Mouse (Mus musculus): ENCODE data around the gene Plcb1.
A peak's percentile ranks its signal among the peaks of the same experiment; 100 is the strongest.

The Plcb1 gene

DNA sequence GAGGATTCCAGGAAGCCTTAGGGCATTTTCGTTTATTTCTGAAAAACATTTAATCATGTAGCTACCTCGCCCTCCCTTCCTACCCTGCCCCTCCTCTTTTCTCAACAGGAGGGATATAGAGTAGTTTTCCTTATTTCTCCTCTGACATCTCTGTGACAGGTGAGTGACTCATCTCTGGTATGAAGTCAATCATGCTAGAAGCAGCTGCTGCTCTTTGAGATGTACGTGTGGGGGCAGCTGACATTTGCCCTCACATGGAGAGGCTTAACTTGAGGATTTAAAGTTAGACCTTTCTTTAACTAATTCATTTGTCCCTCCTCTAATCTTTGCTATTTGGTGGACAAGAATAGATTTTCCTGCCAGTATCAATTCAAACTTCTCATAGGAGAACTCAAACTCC is 608.8 kb downstream of the Plcb1 start:
- DNase-seq (ENCODE audit: extremely low read depth, insufficient read length, low spot score), result no peak

- DNase-seq (ENCODE audit: extremely low read depth, insufficient read length, low spot score), result no peak
These were observed 610.5 kb downstream of the Plcb1 start for GRCm38 (mm10) chr2:135396375-135396774.

DNA sequence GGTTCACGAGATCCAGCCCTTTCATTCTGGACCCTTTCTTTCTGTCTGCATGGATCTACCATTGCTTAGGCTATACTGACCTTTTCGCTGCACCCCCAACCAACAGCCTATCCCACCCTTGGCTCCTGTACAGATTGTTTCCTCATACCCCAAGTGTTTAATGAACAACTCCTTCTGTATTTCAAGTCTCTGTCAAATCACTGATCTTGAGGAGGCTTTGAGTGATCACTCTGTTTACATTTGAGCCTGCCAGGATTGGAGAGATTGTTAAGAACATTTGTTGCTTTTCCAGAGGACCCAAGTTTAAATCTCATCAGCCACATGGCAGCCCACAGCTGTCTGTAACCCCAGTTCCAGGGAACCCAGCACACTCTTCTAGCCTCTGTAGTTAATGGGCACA is 612.1 kb downstream of the Plcb1 start:
- no peak for DNase-seq (ENCODE audit: extremely low read depth, insufficient read length, low spot score)

DNA sequence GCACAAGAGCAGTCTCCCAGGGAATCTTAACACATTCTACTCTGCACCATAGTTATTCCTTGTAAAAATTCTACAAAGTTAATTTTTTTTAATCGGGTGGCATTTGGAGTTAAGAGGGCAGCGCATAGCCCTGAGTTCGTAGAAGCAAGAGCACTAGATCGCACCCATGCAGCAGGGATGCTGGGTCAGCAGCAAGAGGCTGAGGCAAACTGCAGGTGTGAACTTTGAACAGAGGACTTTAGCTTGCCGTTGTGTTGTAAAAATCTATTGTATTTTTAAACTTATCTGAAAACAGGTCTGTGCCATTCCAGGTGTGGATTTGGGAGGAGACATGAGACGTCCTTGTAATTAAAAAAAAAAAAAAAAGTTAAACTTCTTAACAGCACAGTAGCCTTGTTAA is 613.9 kb downstream of the Plcb1 start:
- no peak for DNase-seq (ENCODE audit: extremely low read depth, insufficient read length, low spot score)

DNA sequence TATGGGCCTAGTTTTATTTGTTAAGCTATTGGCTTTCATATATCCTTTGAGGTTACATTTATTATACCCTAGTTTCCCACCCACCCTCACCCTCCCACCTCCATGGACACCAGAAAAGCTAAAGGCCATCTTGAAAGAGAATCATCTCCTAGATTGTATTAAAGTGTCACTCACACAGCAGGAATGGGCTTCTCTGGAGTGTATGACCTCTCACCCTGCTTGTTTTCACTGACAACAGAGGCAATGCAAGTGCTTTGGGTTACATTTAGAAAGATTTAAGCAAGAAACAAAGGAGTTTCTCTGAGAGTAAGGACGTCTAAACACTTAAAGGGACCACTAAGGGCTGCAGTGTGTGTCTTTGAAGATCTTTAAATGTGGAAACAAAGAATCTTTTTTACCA is 617.0 kb downstream of the Plcb1 start:
- DNase-seq (ENCODE audit: extremely low read depth, insufficient read length, low spot score), result no peak

DNA sequence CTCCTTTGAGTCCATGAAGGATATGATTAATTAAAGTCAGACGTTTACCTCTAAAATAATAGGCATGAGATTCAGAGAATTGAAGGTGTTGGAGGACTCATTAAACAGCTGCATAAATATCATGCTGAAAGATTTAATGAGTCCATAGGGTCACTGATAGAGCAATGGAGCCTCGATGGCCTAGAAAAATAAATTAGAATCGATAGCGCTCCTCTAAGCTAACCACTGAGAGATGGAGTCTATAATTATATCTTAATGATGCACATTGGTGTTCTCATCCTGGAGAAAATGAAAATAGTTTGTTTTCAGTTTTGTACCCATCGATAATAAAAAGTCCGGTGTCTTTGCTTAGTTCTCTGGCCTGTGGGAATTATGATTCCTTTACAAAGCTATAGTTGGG is 617.5 kb downstream of the Plcb1 start:
- DNase-seq (ENCODE audit: extremely low read depth, insufficient read length, low spot score), result no peak

DNA sequence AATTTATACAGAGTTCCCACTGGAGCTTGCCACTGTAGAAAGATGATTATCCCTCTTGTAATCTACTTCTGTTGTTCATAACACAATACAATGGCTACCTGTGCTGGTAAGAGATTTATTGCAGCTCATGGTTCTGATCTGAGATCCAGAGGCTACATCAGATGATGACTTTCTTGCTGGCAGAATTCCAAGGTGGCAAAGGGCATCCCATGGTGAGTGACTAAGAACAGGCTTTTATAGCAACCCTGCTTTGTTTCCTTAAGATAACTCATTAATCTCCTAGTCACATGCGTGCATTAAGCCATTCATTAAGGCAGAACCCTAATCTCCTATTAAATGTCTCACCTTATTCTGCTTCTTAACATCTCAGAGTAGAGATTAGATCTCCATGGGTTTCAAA is 618.2 kb downstream of the Plcb1 start:
- DNase-seq (ENCODE audit: extremely low read depth, insufficient read length, low spot score), result no peak

DNA sequence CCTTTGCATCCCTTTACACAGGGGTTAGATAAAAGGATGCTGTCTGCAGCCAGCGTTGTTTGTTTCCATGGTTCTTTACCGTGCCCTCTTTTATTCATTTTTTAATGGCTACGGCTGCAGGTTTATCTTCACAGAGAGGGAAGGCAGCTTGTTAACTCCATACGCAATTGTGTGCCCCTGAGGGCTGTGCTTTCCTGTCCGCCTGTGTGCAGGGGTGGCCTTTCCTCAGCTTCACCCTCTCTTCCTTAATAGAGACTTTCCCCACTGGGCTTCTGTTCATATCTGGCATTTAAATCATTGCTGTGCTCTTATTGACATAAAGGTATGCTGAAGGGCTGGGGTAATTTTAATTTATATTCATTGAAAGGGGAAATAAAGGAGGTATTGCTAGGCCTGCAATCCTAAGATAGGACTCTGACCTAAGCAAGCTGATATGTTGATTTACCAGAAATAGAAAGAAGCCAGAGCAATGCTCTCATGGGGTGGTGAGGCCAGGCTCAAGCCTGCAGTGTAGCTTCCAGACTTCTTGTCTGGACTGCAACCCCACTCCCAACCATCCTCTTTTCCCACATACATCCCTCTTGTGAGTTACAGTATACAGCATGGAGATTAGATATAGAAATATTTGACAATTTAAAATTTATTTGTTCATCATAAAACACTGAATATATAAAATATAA is 623.7 kb downstream of the Plcb1 start:
- DNase-seq (ENCODE audit: extremely low read depth, insufficient read length, low spot score), result no peak

DNA sequence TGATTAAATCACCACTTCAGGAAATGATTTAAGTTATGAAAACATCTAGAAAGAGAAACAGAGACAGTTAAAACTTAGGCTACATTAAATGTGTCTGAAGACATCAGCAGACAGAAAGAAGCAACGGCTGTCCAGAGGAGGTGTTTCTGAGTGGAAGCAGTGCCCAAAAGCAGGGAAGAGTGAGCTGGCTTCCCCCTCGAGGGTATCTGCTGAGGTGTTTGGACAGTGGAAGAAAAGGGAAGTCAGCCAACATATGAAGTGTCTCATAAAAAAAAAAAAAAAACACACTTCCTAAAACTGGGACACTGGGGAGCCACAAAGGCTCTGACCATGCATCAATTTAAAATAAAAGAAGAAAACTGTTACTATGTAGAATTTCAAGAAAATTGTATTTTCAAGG is 625.8 kb downstream of the Plcb1 start:
- DNase-seq (ENCODE audit: extremely low read depth, insufficient read length, low spot score), result no peak

GRCm38 (mm10) chr2:135415137-135415536 is 629.3 kb downstream of the Plcb1 start:
- DNase-seq (ENCODE audit: extremely low read depth, insufficient read length, low spot score), result no peak

DNA sequence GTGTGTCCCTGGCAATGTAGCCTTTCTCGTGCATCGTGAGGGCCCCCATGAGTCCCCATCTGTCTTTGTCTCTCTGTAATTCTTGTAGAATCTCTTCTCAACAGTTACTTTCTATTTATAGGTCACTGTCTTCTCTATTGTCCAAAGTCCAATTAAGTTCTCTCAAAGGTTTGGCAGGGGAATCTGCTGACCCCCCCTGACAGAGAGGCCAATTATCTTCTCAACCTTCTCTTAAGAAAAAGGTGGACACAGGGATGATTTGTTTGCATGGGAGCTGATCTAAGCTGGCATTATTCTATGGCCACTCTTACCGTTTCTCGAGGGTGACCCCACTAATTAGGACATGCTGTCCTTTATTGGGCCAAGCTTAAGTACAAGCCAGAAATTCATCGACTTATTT is 633.4 kb downstream of the Plcb1 start:
- no peak for DNase-seq (ENCODE audit: extremely low read depth, insufficient read length, low spot score)

GRCm38 (mm10) chr2:135434947-135435515 is 649.2 kb downstream of the Plcb1 start:
- DNase-seq (ENCODE audit: extremely low read depth, insufficient read length, low spot score), result no peak

DNA sequence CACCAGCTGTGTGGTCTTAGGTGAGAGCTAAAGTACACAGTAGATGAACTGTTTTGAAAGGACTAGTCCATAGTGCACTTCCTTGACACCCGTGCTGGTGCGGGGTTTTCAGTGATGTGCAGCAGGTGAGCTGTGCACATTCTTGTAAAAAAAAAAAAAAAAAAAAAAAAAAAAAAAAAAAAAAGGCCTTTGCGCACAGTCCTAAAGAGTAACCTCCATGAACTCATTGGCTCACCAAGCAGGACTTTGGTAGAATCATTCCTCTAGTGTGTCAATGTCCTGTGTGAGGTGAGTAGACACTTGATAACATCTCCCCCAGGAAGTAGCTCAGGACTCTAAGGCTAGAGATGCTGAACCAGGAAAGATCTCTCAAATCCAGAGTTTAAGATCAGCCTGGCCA is 653.2 kb downstream of the Plcb1 start:
- DNase-seq (ENCODE audit: extremely low read depth, insufficient read length, low spot score), result no peak

GRCm38 (mm10) chr2:135439546-135440517 is 654.0 kb downstream of the Plcb1 start:
- peak; percentile 60 for DNase-seq (ENCODE audit: extremely low read depth, insufficient read length, low spot score)

- no peak for DNase-seq (ENCODE audit: extremely low read depth, insufficient read length, low spot score)
These were observed 667.7 kb downstream of the Plcb1 start for GRCm38 (mm10) chr2:135453581-135453980.

DNA sequence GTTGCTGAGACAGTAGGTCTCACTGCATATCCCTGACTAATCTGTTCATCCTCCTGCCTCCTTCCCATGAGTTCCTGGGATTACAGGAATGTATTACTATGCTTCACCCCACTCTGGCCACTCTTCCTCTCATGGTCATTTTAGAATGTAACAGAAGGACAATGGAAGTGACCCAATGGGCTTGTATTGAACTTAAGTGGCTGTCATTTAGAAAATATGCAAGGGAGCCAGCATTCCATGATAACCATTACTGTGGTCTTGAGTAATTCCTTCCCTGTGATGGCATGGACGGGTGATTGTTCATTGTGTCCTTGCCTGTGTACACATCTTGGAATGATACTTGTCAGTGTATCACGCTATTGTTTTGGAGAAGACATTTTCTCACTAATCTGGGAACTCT is 668.1 kb downstream of the Plcb1 start:
- peak; percentile 46 for DNase-seq (ENCODE audit: extremely low read depth, insufficient read length, low spot score)

GRCm38 (mm10) chr2:135454455-135454854 is 668.6 kb downstream of the Plcb1 start:
- DNase-seq (ENCODE audit: extremely low read depth, insufficient read length, low spot score), result no peak

DNA sequence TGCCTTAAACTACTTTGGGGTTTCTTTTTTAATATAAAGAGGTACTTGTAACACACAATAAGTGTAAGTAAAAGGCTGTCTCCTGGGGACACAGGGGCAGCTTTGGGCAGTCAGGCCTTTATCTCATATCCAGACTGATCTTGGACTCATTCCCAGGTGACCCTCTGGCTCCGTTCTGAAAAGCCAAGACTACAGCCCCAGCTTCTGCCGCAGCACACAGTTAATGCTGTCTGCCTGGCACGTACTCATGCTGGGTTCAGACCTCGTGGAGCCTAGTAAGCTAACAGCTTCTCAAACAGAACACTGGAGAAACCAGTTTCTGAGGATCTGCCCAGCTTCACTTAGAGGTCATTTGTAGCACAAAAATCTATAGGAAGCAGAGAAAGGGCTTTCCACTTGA is 682.0 kb downstream of the Plcb1 start:
- DNase-seq (ENCODE audit: extremely low read depth, insufficient read length, low spot score), result no peak

DNA sequence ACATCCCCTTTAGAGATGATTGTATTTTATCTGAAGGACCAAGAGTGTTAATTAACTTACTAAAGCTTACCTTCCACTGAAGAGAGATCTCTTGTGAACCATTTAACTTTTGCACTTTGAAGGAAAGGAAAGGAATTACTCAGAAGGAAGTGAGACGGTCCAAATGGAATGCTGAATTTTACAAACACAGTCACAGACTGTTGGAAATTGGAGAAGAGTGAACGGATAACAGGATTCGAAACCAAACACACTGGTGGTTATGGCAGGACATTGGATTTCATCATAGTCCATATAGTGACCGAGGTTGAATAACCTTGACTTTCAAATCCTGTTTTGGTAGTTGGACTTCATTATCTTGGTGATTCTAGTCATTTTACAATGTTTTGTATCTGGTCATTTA is 688.2 kb downstream of the Plcb1 start:
- DNase-seq (ENCODE audit: extremely low read depth, insufficient read length, low spot score), result peak; percentile 22

GRCm38 (mm10) chr2:135485248-135485647 is 699.4 kb downstream of the Plcb1 start:
- no peak for DNase-seq (ENCODE audit: extremely low read depth, insufficient read length, low spot score)

DNA sequence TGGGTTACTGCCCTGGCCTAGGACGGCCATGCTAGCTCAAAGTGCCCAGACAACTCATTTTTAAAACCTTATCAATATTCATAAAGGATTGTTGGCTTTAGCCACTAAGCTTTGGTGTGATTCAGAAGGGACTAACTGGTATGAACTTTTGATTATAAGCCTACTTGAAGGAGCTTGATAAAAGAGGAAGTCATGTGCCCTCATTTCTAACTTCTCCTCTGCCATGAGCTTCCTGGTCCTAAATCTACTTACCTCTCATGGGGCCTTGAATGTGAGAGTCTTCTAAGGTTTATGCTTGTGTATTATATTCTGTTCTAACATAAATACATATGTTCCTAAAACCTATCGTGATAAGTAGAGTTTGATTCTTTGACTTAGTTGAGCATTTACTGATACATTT is 702.4 kb downstream of the Plcb1 start:
- DNase-seq (ENCODE audit: extremely low read depth, insufficient read length, low spot score), result no peak

DNA sequence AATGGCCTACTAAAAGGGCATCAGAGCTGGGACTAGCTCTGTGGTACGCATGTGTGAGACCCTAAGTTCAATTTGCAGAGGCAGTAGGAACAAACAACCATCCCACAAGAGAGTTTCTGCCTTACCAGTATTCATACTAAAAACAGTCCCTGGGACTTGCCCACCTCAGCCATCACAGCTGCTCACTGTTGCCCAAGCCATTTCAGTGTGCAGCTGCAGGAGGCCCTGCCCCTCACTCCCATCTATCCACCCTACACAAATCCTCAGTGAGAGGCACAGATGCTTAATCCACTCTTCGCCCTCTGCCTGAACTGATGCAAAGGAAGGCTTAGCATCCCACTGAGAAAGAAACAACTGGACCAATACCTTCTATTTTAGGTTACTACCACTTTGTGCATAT is 703.3 kb downstream of the Plcb1 start:
- DNase-seq (ENCODE audit: extremely low read depth, insufficient read length, low spot score), result no peak

Data from 3134 (cell line).